Mouse (Mus musculus): Measurements from ENCODE around the gene Dcp1a.

DNA sequence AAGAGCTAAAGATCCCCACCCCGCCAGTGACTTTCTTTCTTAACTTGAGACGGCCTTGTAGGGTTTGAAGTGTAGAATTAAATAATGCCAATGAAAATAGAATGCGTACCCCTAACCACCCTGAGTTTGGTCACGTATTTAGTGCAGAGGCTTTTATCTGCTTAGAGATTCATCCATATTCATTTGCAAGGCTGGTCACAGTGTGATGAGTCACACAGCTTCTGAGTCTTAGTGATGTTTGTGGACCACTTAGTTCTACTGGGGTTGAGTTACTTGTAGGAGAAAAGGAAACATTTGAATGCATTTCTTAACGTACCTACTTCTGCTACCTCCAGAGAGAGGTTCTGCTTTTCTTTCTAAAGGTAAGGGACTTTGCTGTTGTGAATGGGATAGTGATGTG is 25.7 kb downstream of the Dcp1a start:
- TF ChIP-seq EP300 (IDR thresholded peaks at IDR 0.05; ENCODE audit: low read depth) = no peak
- no peak for TF ChIP-seq CTCF (IDR thresholded peaks at IDR 0.05; ENCODE audit: low read depth)

All from liver, embryonic 14.5 days (tissue).